Mouse (Mus musculus) adipocyte (in vitro differentiated cells): ENCODE data around the gene Olfr157.

Source experiments
- DNase-seq: peaks from one replicate; pipeline ENCODE4 v3.0.0-alpha.2; 2016; ENCODE audit warnings: low spot score

The Olfr157 gene

DNA sequence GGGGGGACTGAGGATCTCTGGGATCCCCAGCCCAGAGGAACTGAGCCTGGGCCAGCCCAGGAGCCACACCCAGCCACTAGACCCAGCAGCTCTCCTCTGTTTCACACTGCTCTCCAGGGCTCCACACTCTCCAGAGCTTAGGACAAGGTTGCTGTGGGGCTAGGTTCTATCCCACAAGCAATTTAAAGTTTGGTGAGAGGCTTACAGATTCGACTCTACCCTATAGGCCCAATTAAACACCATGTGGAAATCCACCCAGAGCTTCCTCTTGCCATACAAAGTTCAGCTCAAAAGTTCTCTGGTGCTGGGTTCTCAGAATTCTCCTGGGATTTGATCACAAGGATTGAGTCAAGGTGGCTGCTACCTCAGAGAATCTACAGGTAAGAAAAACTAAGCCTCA, at the start of gene Olfr157:
Gene Olfr157, minus strand, starts transcription at position 101 of the 400 bp plus-strand sequence.
- DNase-seq, result no peak

DNA sequence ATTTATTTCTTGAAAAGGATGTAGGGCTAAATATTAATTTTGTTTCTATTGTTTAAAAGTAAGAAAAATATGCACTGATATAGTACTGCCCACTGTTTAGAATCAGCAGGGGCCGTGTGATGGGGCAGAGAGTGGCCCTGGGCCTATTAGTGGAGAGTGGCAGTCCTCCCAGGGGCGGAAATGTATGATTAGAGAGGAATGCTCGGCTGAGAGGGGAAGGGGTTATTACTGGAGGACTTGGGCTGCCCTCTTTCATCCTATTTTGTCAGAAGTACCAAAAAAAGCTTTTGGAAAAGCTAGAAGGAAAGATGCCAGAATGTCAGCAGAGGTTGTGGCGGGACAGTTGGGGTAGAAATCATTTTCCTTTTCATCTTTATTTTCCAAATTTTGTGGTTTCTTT, 44.2 kb upstream of the Olfr157 start:
- DNase-seq, result no peak

- no peak for DNase-seq
Measured at GRCm38 (mm10) chr4:43879566-43879965, 39.6 kb upstream of the Olfr157 start.

- DNase-seq, result peak; percentile 26
Measured at GRCm38 (mm10) chr4:43878121-43878776, 38.2 kb upstream of the Olfr157 start.

GRCm38 (mm10) chr4:43877230-43877629, 37.2 kb upstream of the Olfr157 start:
- no peak for DNase-seq

DNA sequence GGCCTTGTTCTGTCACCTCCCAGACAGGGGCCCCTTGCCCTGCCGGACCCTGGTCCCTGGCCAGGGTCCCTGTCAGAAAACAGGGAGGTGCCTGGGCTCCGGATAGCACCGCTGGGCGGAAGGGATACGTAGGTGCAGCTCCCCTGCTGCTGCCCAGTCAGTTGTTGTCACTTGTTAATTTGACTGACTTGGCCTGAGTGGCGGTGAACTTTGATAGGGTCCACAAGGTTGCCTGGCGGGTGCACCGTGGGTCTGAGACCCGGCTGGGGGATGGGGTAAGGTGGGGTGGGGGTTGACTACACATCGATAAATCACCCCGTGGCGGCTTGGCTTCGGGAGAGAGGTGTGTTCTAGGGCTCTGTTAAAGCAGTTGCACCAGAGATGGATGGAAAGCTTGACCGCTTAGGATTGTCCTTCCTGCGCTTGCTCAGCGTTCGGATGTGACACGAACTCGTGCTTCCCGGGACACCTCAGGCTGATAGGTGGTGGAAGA, 36.0 kb upstream of the Olfr157 start:
- peak; percentile 8 for DNase-seq

GRCm38 (mm10) chr4:43875160-43875918, 35.3 kb upstream of the Olfr157 start, which contains the start of gene Reck:
TSS of gene Reck (plus strand) at chr4:43875530.
- DNase-seq, result peak; percentile 59

DNA sequence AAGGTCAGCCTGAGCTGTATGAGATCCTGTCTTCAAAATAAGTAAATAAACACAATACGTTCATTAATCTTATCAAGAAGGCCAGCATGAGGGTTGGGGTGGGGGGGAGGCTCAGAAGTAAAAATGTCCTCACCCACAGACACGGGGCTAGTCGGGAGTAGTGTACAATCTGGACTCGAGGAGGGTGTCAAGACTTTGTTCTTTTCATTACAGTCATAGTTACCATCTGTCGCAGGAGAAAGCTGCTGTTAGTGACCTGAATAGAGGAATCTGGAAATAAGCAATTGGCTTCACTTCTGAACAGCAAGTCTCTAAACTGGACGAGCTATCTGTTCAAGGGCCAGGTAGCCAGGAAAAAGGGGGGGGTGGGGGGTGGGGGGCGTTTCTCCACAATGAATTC, 34.5 kb upstream of the Olfr157 start:
- no peak for DNase-seq

- DNase-seq, result no peak
Measured at GRCm38 (mm10) chr4:43869821-43870220, 29.8 kb upstream of the Olfr157 start.

GRCm38 (mm10) chr4:43863298-43863697, 23.3 kb upstream of the Olfr157 start:
- DNase-seq, result no peak

GRCm38 (mm10) chr4:43860744-43861519, 20.9 kb upstream of the Olfr157 start:
- peak; percentile 74 for DNase-seq

- no peak for DNase-seq
Measured at GRCm38 (mm10) chr4:43859886-43860285, 19.9 kb upstream of the Olfr157 start.

DNA sequence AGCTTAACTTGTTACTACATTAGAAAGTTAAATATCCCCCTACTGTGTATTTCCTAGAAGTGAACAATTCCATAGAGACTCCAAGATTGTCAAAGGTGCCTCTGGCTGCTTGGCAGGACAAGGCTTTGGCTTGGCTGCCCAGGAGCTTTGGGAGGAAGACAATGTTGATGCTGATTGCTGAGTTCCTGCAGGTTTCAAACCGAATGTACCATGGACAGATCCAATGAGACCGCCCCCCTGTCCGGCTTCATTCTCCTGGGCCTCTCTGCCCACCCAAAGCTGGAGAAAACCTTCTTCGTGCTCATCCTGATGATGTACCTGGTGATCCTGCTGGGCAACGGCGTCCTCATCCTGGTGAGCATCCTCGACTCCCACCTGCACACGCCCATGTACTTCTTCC, 14.1 kb upstream of the Olfr157 start:
- DNase-seq, result no peak

- DNase-seq, result no peak
Measured at GRCm38 (mm10) chr4:43851265-43851664, 11.3 kb upstream of the Olfr157 start, which contains the start of gene Olfr155. TSS of gene Olfr155 (plus strand) at chr4:43851565.

DNA sequence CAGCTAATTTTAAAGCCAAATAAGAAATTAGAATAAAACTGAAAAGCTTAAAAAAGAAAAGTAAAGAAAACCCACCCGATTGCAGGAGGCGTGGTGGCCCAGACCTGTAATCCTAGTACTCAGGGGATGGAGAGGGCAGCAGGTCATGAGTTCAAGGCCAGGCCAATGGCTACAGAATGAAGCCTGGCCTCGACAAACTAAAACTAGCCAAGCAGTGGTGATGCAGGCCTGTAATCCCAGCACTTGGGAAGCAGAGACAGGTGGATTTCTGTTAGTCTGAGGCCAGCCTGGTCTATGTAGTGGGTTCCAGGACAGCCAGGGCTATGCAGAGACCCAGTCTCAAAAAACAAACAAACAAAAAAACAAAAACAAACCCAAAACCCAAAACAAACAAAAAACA, 1.7 kb downstream of the Olfr157 start:
- no peak for DNase-seq

DNA sequence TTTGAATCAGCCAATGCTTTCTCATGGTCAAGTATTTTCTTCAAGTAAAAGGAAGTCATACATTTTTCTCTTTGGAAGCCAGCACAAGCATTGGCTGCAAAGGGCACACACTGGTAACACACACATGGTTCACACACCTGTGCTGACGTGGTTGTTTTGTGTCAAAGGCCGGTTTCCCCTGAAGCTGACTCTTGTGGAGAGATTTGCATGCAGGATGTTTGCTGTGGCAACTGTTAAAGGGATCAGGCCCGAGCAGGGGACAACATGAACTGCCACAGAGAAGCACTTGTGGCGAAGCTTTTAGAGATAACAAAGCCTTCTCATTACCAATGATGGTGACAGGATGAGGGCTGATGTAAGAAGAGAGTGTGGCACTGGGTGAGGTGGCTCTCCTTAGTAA, 5.3 kb downstream of the Olfr157 start:
- no peak for DNase-seq

GRCm38 (mm10) chr4:43833752-43834151, 6.2 kb downstream of the Olfr157 start:
- no peak for DNase-seq

DNA sequence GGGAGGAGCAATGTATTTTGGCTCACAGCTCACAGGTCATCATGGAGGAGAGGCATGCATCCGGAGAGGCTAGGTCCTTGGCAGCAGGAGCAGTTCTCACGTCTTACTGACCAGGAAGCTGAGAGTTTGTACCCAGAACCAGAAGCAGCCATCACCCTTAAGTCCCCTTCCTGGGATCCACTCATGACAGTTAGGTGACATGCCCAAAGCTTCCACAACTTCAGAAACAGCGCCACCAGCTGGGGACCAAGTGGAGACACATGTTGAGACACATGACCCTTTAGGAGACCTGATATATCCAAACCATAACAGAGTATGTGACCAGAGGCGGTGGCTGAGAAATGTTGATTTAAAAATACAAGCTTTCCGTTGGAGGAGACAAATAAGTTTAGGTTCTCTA, 8.0 kb downstream of the Olfr157 start:
- DNase-seq, result no peak

DNA sequence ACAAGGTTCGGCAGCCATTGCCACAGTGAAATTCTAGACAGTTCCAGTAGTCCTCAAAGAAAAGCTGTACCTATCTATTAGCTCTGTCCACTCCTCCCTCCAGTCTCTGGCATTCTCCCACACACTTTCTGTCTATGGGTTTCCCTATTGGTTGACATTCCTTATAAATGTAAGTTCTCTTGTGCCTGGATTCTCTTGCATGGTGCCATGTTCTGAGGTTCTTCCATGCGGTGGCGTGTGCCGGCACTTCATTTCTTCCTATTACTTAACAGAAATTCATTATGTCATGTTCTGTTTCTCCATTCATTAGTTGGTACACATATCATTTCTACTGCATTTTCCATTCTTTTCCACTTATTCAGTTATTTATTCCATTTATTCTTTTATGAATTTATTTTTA, 11.2 kb downstream of the Olfr157 start:
- no peak for DNase-seq

- peak; percentile 60 for DNase-seq
Measured at GRCm38 (mm10) chr4:43823845-43824337, 16.1 kb downstream of the Olfr157 start, which contains the start of gene Olfr156. TSS of gene Olfr156 (minus strand) at chr4:43823895.

DNA sequence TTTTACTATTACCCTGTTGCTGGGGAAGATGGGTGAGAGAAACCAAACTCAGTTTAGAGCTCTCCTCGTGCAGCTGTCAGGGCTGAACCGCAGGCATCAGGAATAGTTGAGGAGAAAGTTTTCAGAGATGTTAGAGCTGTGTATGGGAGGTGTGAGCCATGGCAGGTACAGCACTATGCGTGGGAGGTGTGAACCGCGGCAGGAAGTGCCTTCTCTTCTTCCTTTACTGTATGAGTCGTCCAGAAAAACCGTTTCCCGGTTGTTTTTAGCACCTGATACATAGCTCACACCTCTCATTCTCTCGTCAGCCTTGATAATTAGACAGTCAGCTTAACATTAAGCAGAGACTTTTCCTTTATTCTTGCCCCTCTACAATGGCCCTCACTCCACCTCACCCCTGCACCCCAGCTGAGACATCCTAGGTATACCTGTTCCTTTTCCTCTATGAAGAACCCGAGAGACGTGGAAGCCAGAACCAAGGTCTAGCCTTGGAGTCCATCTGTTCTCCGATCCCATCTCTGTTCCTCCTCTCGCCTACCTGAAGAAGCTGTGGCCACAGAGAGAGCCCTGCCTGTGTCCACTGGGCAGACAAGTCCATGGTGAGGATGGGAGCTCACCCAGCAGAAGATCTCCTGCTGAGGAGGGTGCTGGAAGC, 17.0 kb downstream of the Olfr157 start:
- DNase-seq, result no peak

DNA sequence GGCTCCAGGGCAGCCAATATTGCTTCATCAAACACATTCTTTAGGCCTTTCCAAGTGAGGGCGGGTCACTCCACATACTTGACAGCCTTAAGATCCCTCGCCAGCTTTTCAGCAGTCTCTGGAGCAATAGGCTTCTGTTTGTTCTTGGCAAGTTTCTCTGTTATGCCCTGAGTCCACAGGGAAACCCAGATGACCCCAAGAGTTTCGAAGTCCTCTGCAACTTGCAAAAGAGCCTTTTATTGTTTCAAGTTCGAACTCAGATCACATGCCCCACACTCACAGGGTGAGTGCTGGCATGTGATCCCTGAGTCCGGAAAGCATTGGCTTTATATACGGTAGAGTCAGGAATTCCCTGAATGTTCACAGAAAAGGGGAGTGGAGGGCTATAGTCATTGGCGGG, 41.1 kb downstream of the Olfr157 start:
- DNase-seq, result peak; percentile 62
